Mouse (Mus musculus) forebrain, postnatal 0 days (tissue): ENCODE measurements at regions not wholly inside any gene's neighbourhood (a gene's known extent, or its start where the extent isn't known, plus 50 kb on each side); places are given as distances from the start of the nearest gene placed in this dataset.

Experiments
- ATAC-seq: fragments of 200-750 bp; cut with Nextera tagmentation; 2 replicates; pipeline ENCODE4 v1.8.0; 2017; ENCODE audit warnings: mild to moderate bottlenecking, moderate library complexity
- DNase-seq: peaks from one replicate; pipeline ENCODE4 v3.0.0-alpha.2; 2015
- H3K27ac ChIP-seq: fragments of 300-500 bp; sonication (generic); 2 replicates; pipeline ENCODE4 v1.5.1; 2014; ENCODE audit warnings: low read depth, mild to moderate bottlenecking, antibody characterized with exemption, low read length, moderate library complexity, mixed read lengths
- H3K27me3 ChIP-seq: fragments of 300-500 bp; sonication (generic); 2 replicates; pipeline ENCODE4 v1.6.1; 2014; ENCODE audit warnings: mild to moderate bottlenecking, low read length, mixed read lengths; ENCODE audit not compliant: insufficient read depth
- H3K36me3 ChIP-seq: fragments of 300-500 bp; sonication (generic); 2 replicates; pipeline ENCODE4 v1.6.1; 2014; ENCODE audit warnings: mild to moderate bottlenecking, moderate library complexity; ENCODE audit not compliant: insufficient read depth
- H3K4me1 ChIP-seq: fragments of 300-500 bp; sonication (generic); 2 replicates; pipeline ENCODE4 v1.6.1; 2014; ENCODE audit warnings: antibody characterized with exemption; ENCODE audit not compliant: insufficient read depth
- H3K4me2 ChIP-seq: fragments of 300-500 bp; sonication (generic); 2 replicates; pipeline ENCODE4 v1.6.1; 2014; ENCODE audit warnings: low read depth, mild to moderate bottlenecking, moderate library complexity
- H3K4me3 ChIP-seq: fragments of 300-500 bp; sonication (generic); 2 replicates; pipeline ENCODE4 v1.5.1; 2014; ENCODE audit warnings: low read depth, low read length, mixed read lengths
- H3K9ac ChIP-seq: fragments of 300-500 bp; sonication (generic); 2 replicates; pipeline ENCODE4 v1.6.1; 2014; ENCODE audit warnings: mild to moderate bottlenecking
- H3K9me3 ChIP-seq: fragments of 300-500 bp; sonication (generic); 2 replicates; pipeline ENCODE4 v1.6.1; 2016; ENCODE audit warnings: low read length
- CTCF ChIP-seq: sonication (generic); IDR thresholded peaks from 2 replicates; pipeline ENCODE4 v1.5.1; 2016; ENCODE audit warnings: antibody characterized with exemption, control low read depth, low read depth
- WGBS: fragments of 180-500 bp; shearing (Covaris S2); extraction: QIAGEN DNeasy Blood & Tissue Kit; methylation state at CpG from one replicate; pipeline ENCODE4 v1.1.7; 2014; 5-methylcytosine and 5-hydroxymethylcytosine counted together

DNA sequence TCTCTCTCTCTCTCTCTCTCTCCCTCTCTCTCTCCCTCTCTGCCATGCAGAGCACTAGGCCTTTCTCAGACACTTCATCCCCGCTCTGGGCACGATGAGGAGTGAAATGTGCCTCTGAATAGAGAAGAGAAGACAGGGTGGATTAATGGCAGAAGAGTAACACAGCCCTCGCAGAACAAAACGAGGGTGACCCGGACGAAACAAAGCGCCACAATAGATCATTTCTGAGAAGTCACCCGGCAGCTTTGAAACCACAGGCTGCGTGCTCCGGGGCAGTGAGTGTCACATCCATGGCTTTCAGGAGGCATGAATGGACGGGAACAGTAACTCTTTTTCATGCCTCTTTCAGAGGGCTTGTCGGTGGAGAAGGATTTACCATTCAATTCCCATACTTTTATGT, 66.8 kb upstream of the Pou3f3 start:
- no peak; the same call in 1 of the 2 replicates for ATAC-seq
- H3K4me3 ChIP-seq = no peak overlapping the region
- H3K4me1 ChIP-seq = 0 out of 2 replicates have a peak, but pooled peaks cover 8% of the 10 kb centered on the region
- no peak overlapping the region for H3K9ac ChIP-seq
- no peaks in the 10 kb centered on the region for H3K9me3 ChIP-seq
- H3K27ac ChIP-seq = no peak overlapping the region
- DNase-seq = no peak
- TF ChIP-seq CTCF = no peak
- H3K4me2 ChIP-seq = no peak overlapping the region
- 14% methylated on average over 12 of the region's 12 CpGs for WGBS
- H3K36me3 ChIP-seq = no peaks in the 10 kb centered on the region
- no peaks in the 10 kb centered on the region for H3K27me3 ChIP-seq

DNA sequence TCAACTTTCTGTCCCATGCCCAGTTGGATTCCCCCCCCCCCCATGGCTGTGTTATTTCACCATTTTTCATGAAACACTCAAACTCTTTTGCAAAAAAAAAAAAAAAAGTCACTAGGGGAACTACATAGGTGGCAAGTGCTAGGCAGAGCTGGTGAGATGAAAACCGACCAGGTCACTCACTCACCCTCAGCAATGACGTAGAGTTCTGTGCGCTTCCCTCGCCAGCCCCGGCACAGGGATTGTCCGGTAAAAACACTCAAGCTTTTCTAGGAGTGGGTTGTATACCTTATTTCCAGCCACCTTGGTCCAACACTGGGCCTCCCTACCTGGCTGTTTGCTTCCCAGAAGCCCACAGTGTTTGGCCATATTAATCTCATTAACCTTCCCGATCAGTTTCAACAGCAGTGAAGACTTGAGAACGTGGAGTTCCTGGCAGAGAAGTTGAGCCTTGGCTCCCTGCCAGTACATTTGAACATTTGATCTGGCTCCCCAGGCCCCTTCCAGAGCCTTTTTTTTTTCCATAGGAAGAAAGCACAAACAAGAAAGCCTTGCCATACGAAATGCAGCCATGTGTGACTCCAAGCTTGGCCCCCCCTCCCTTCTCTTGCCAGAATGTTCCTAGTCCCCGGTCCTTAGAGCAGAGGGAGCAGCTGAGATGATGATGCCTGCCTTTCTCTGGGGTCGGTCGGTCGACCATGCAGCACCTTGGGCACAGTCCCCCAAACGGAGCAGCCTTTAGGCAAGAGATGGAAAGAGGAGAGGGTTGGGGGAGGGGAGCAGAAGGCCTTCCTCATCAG, 65.9 kb upstream of the Pou3f3 start:
- Histone ChIP-seq H3K4me1 (0 out of 2 replicates have a peak, but pooled peaks cover 8% of the 10 kb centered on the region), H3K4me2 (no peak overlapping the region), H3K36me3 (no peaks in the 10 kb centered on the region), H3K4me3 (no peak overlapping the region), H3K9me3 (no peaks in the 10 kb centered on the region), H3K9ac (no peak overlapping the region), H3K27me3 (no peaks in the 10 kb centered on the region), H3K27ac (no peak overlapping the region)
- ATAC-seq (peak; percentile 36; the same call in 1 of the 2 replicates), DNase-seq (peak; percentile 45)
- 18% methylated on average over 14 of the region's 14 CpGs for WGBS
- TF ChIP-seq CTCF = no peak

DNA sequence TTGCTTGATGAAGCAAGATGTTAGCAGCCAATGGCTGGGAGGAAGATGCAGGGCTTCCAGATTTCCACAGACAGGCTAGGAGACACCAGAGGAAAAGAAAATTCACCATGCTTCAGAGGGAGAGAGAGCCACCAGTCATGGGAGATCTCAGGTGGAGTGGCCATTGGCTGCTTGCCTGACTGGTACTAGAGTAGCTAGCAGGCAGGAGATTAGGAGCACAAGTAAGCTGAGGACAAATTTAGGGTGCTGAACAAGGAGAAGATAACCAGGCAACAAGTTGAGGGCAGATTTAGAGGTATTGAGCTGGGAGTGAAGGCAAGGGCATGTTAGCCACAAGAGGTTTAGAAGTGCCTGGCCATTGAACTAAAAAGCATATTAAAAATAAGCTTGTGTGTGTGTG, 63.3 kb upstream of the Pou3f3 start:
- TF ChIP-seq CTCF = no peak
- H3K36me3 ChIP-seq = no peaks in the 10 kb centered on the region
- 0 out of 2 replicates have a peak, but pooled peaks cover 8% of the 10 kb centered on the region for H3K4me1 ChIP-seq
- no peak overlapping the region for H3K27ac ChIP-seq
- H3K27me3 ChIP-seq = no peaks in the 10 kb centered on the region
- H3K4me3 ChIP-seq = no peak overlapping the region
- no peaks in the 10 kb centered on the region for H3K9me3 ChIP-seq
- ATAC-seq = no peak
- no peak overlapping the region for H3K9ac ChIP-seq
- H3K4me2 ChIP-seq = no peak overlapping the region
- no peak for DNase-seq

DNA sequence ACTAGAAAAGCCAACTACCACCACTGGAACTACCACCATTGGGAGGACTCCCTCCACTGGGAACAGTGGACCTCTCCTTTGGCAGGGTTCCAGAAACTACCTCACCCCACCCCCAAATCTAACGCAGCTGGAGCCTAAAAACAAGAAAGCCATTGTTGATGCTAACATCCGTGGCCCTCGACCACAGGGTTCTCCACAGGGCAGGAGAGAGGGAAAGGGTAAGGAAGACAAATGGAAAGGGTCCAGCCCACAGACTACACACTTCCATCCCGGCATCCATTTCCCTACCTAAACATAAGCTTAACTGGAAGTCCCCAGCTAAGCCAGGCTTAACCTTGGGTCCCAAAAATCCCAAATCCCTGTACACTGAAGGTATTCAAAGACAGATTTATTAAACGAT, 59.0 kb upstream of the Pou3f3 start:
- Histone ChIP-seq H3K27ac (no peak overlapping the region), H3K4me2 (no peak overlapping the region), H3K9ac (no peak overlapping the region), H3K36me3 (no peaks in the 10 kb centered on the region), H3K27me3 (no peaks in the 10 kb centered on the region), H3K4me3 (no peak overlapping the region), H3K4me1 (no peaks in the 10 kb centered on the region), H3K9me3 (no peaks in the 10 kb centered on the region)
- DNase-seq = no peak
- ATAC-seq = no peak
- no peak for TF ChIP-seq CTCF
- 31% methylated on average over 5 of the region's 5 CpGs for WGBS
